15 mouse cellular contexts compared by ENCODE assay signal in the genomic region with DNA sequence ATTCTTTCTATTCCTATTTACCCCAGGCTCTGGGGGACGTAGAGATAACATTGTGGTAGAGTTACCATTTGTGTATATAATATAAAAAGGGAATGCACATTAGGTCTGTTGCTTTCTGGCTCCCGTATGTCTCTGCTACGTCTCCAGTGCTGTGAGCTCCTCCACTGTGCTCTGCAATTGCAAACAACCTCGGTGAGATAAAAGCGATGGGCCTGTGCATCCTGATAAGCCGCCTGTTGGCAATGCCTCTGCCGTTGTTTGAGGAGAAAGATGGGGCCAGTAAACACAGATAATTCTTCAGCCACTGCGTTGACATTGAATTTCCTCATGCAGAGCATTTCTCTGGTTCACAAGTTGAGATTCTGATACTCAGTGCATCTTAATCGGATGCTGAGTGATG.
"Had no signal": no experiment of that assay in that cellular context is flagged by ENCODE, and none has a peak within 500 bp of the region (broad histone marks: within the 10 kb centered on the region; RNA-seq: fewer than 3 reads in every experiment).

No protein-coding gene starts in this region.

- H3K4me3 ChIP-seq: limb, embryonic 12.5 days; limb, embryonic 15.5 days; midbrain, embryonic 12.5 days; midbrain, embryonic 15.5 days; myocyte had no signal

- DNase-seq: kidney, adult 11 months; kidney, adult 9 months; kidney, postnatal 14 days; kidney, postnatal 4 days; left cerebral cortex, postnatal 4 days; right cerebral cortex, adult 18-20 months; right cerebral cortex, postnatal 14 days; right cerebral cortex, postnatal 4 days; thymus, postnatal 36 days had no signal

- H3K9me3 ChIP-seq: limb, embryonic 12.5 days; limb, embryonic 15.5 days; midbrain, embryonic 12.5 days; midbrain, embryonic 15.5 days had no signal

- H3K27ac ChIP-seq: limb, embryonic 12.5 days; limb, embryonic 15.5 days; midbrain, embryonic 12.5 days; midbrain, embryonic 15.5 days; stomach, postnatal 0 days had no signal

- H3K9ac ChIP-seq: limb, embryonic 12.5 days; limb, embryonic 15.5 days; midbrain, embryonic 12.5 days; midbrain, embryonic 15.5 days had no signal

- H3K4me1 ChIP-seq: limb, embryonic 15.5 days had no signal

- H3K4me2 ChIP-seq: limb, embryonic 12.5 days; limb, embryonic 15.5 days; midbrain, embryonic 12.5 days; midbrain, embryonic 15.5 days had no signal

- ATAC-seq: midbrain, embryonic 15.5 days had no signal

- H3K27me3 ChIP-seq: limb, embryonic 12.5 days; midbrain, embryonic 12.5 days; midbrain, embryonic 15.5 days had no signal

- H3K36me3 ChIP-seq: limb, embryonic 12.5 days; limb, embryonic 15.5 days; midbrain, embryonic 12.5 days; midbrain, embryonic 15.5 days had no signal
